Mouse (Mus musculus) myocyte (in vitro differentiated cells): ENCODE data around the gene Fam196b.

Source experiments
- CEBPB ChIP-seq: IDR thresholded peaks from 2 replicates; pipeline ENCODE4 v1.6.1; 2011; ENCODE audit warnings: mild to moderate bottlenecking, moderate library complexity; ENCODE audit not compliant: poor library complexity, insufficient read depth, severe bottlenecking
- POLR2A ChIP-seq: IDR thresholded peaks from one replicate; pipeline ENCODE4 v1.6.1; 2011; ENCODE audit warnings: low read depth, mild to moderate bottlenecking, control low read depth, moderate library complexity; ENCODE audit not compliant: insufficient read length
- TCF12 ChIP-seq: IDR thresholded peaks from one replicate; pipeline ENCODE4 v1.6.1; 2011; ENCODE audit warnings: mild to moderate bottlenecking, control low read depth; ENCODE audit not compliant: poor library complexity, insufficient read depth, severe bottlenecking

- TF ChIP-seq POLR2A, result no peak
- TF ChIP-seq CEBPB, result no peak
- no peak for TF ChIP-seq TCF12
Observed at GRCm38 (mm10) chr11:34467056-34467455, 152.4 kb downstream of the Fam196b start.
